8 mouse cellular contexts compared by ENCODE assay signal in the genomic region with DNA sequence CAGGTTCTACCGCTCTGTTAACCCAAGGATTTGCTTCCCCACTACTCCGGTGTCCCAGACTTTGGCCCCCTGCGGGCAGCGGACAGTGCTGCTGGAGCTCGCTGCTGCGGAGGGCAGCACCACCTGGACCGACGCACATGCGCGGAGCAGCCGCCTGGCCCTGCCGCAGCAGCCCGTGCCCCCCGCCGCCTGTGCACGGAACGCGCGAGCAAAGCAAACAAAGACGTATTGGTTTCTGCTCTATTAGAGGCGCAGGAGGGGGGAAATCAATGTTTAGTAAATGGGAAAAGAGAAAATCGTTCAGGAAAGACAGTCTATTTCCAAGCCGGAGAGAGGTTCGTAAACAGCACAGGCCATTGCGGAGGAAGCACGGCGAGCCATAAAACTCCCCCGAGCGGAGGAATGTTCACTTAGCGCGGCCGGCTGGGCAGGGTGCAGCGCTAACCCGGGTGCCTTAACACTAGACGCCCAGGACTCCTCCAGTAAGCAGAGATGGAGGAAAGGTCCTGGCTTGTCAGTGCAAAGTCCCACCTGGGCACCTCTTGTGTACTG. TPM values are rescaled to one million over a fixed set of nuclear protein-coding genes. Genes with fewer than 3 reads are reported as not detected.
A peak's percentile ranks its signal among the peaks of the same experiment; 100 is the strongest.
DNase-seq lines count a peak whose midpoint lies in the region; ATAC-seq lines count a peak whose summit lies in the region.

No protein-coding gene starts in this region.

- H3K4me3 ChIP-seq in liver, embryonic 11.5 days (ENCODE audit: low read depth, low read length): peak overlapping the region; percentile 40
- peak overlapping the region; percentile 36 for H3K4me3 ChIP-seq in hindbrain, embryonic 13.5 days
- H3K4me3 ChIP-seq in megakaryocyte, embryonic 14.5 days (replicated peaks): peak overlapping the region; percentile 5

- peak overlapping the region; percentile 60 for H3K4me2 ChIP-seq in liver, embryonic 11.5 days
- peak overlapping the region; percentile 64 for H3K4me2 ChIP-seq in hindbrain, embryonic 13.5 days

- no peaks in the 10 kb centered on the region for H3K9me3 ChIP-seq in liver, embryonic 11.5 days (ENCODE audit: control insufficient read depth, low read length)
- H3K9me3 ChIP-seq in hindbrain, embryonic 13.5 days: no peaks in the 10 kb centered on the region
- peaks cover 4% of the 10 kb centered on the region; the same call in 1 of the 2 replicates for H3K9me3 ChIP-seq in megakaryocyte, embryonic 14.5 days

- H3K27me3 ChIP-seq in liver, embryonic 11.5 days (replicated peaks; ENCODE audit: control insufficient read depth, insufficient read depth, low read length): peaks cover 85% of the 10 kb centered on the region
- H3K27me3 ChIP-seq in hindbrain, embryonic 13.5 days: peaks cover 81% of the 10 kb centered on the region
- H3K27me3 ChIP-seq in megakaryocyte, embryonic 14.5 days (replicated peaks): peaks cover 88% of the 10 kb centered on the region

- peaks cover 8% of the 10 kb centered on the region for H3K4me1 ChIP-seq in liver, embryonic 11.5 days (replicated peaks; ENCODE audit: control insufficient read depth, insufficient read depth, low read length)
- H3K4me1 ChIP-seq in hindbrain, embryonic 13.5 days (replicated peaks): peaks cover 51% of the 10 kb centered on the region
- H3K4me1 ChIP-seq in megakaryocyte, embryonic 14.5 days: peaks cover 24% of the 10 kb centered on the region

- WGBS in liver, embryonic 11.5 days: 2% methylated on average over 35 of the region's 35 CpGs
- WGBS in hindbrain, embryonic 13.5 days: under 1% methylated on average over 35 of the region's 35 CpGs

- no peak overlapping the region for H3K27ac ChIP-seq in liver, embryonic 11.5 days (ENCODE audit: low read depth, low read length)
- H3K27ac ChIP-seq in hindbrain, embryonic 13.5 days: peak overlapping the region; percentile 89

- no peak overlapping the region for H3K9ac ChIP-seq in liver, embryonic 11.5 days (ENCODE audit: low read depth, low read length)
- peak overlapping the region; percentile 69 for H3K9ac ChIP-seq in hindbrain, embryonic 13.5 days

- ATAC-seq in liver, embryonic 11.5 days (replicated peaks; ENCODE audit: low FRiP score): no peak
- ATAC-seq in hindbrain, embryonic 13.5 days (ENCODE audit: low FRiP score): peak; percentile 66
- no peak for ATAC-seq in monocyte, adult 5-6 weeks (replicated peaks; ENCODE audit: insufficient number of reproducible peaks, low FRiP score, low TSS enrichment, poor library complexity, severe bottlenecking)

- H3K36me3 ChIP-seq in liver, embryonic 11.5 days (ENCODE audit: control insufficient read depth, insufficient read depth, low read length): no peaks in the 10 kb centered on the region
- no peaks in the 10 kb centered on the region for H3K36me3 ChIP-seq in hindbrain, embryonic 13.5 days
- no peaks in the 10 kb centered on the region for H3K36me3 ChIP-seq in megakaryocyte, embryonic 14.5 days (replicated peaks; ENCODE audit: low read length)

- no peak for DNase-seq in liver, embryonic 11.5 days (ENCODE audit: low spot score)
- DNase-seq in liver: no peak
- DNase-seq in cerebellum, postnatal 36 days: peak; percentile 60 to 66
- DNase-seq in gastrocnemius, adult 18-20 months (ENCODE audit: low spot score): no peak
- DNase-seq in frontal cortex, postnatal 14 days (ENCODE audit: low spot score in 2 of 2): no peak

RNA-seq across cellular contexts. Expression of a gene that starts 21.4 kb away (rescaled TPM):
- 0.13 and 0.18 TPM in 2 replicates for polyA plus RNA-seq in liver, embryonic 11.5 days (2014; fragmentation: Nextera tagmentation; extraction: Ambion mirVana)
- polyA plus RNA-seq in hindbrain, embryonic 13.5 days (2015; fragmentation: Nextera tagmentation; extraction: Ambion mirVana): 7.6 and 8.3 TPM in 2 replicates
- polyA plus RNA-seq in megakaryocyte, embryonic 14.5 days (2012; ENCODE audit: insufficient read depth, low replicate concordance): not detected in 2 replicates
- not detected in 3 replicates for total RNA-seq in monocyte, adult 5-6 weeks (2017)
- total RNA-seq in gastrocnemius, adult 18-20 months (2021): under 1 TPM; 0.52 to 0.94 TPM

RNA-seq across cellular contexts. Expression of a gene that starts 37.6 kb away (rescaled TPM):
- 0.05 and 0.10 TPM in 2 replicates for polyA plus RNA-seq in liver, embryonic 11.5 days (2014; fragmentation: Nextera tagmentation; extraction: Ambion mirVana)
- polyA plus RNA-seq in hindbrain, embryonic 13.5 days (2015; fragmentation: Nextera tagmentation; extraction: Ambion mirVana): 7.8 and 8.3 TPM in 2 replicates
- polyA plus RNA-seq in megakaryocyte, embryonic 14.5 days (2012; ENCODE audit: insufficient read depth, low replicate concordance): not detected in 2 replicates
- not detected in 3 replicates for total RNA-seq in monocyte, adult 5-6 weeks (2017)
- total RNA-seq in gastrocnemius, adult 18-20 months (2021): 10 to 100 TPM; 31.8 to 32.2 TPM

RNA-seq across cellular contexts. Expression of a gene that starts 39.9 kb away (rescaled TPM):
- polyA plus RNA-seq in liver, embryonic 11.5 days (2014; fragmentation: Nextera tagmentation; extraction: Ambion mirVana): 8.2 and 8.7 TPM in 2 replicates
- polyA plus RNA-seq in hindbrain, embryonic 13.5 days (2015; fragmentation: Nextera tagmentation; extraction: Ambion mirVana): 17.0 and 17.4 TPM in 2 replicates
- polyA plus RNA-seq in megakaryocyte, embryonic 14.5 days (2012; ENCODE audit: insufficient read depth, low replicate concordance): 8.1 TPM in 1 of 2 replicates, not detected in the other
- total RNA-seq in monocyte, adult 5-6 weeks (2017): 4.7 to 6.5 TPM (median 5.1 TPM) in 3 replicates
- 10 to 100 TPM; 11.8 to 13.3 TPM for total RNA-seq in gastrocnemius, adult 18-20 months (2021)

Comparison
In these comparisons a context has a peak if more than half of its experiments do, and no peak if none do; other contexts are left out.
1. DNase-seq: peak in cerebellum, postnatal 36 days (2 of 2); none in liver, embryonic 11.5 days (single experiment), liver (single experiment), gastrocnemius, adult 18-20 months (single experiment) and frontal cortex, postnatal 14 days (0 of 2).
2. Peak in every context shown above with its lines, with median percentiles within 50 percentile points of each other: H3K4me3 ChIP-seq.